Mouse (Mus musculus) E14TG2a.4 (cell line): ENCODE data around the gene Zscan22.
"Not testable (repeated sequence)": the region's sequence is repeated elsewhere in the genome, so short reads cannot be mapped to it uniquely, and the experiment has no call there.

Experiments
- H3K27me3 ChIP-seq: 2 replicates; pipeline ENCODE4 v1.6.1; 2014; ENCODE audit warnings: low read length, control low read depth; ENCODE audit not compliant: insufficient read depth
- H3K36me3 ChIP-seq: 2 replicates; pipeline ENCODE4 v1.6.1; 2014; ENCODE audit warnings: low read length, control low read depth; ENCODE audit not compliant: insufficient read depth
- H3K4me1 ChIP-seq: replicated peaks from 2 replicates; pipeline ENCODE4 v1.6.1; 2014; ENCODE audit warnings: low read depth, low read length, control low read depth
- H3K4me3 ChIP-seq: replicated peaks from 2 replicates; pipeline ENCODE4 v1.5.1; 2014; ENCODE audit warnings: mild to moderate bottlenecking, low read length
- H3K9me3 ChIP-seq: 2 replicates; pipeline ENCODE4 v1.6.1; 2014; ENCODE audit warnings: low read length, control low read depth
- CTCF ChIP-seq: conservative IDR thresholded peaks from 2 replicates; pipeline ENCODE4 v1.5.1; 2014; ENCODE audit warnings: low read length
- NANOG ChIP-seq: IDR thresholded peaks from 2 replicates; pipeline ENCODE4 v1.6.1; 2014; ENCODE audit warnings: borderline replicate concordance, low read length, mixed read lengths
- POU5F1 ChIP-seq: IDR thresholded peaks from 2 replicates; pipeline ENCODE4 v1.6.1; 2014; ENCODE audit warnings: low read length, borderline replicate concordance

The Zscan22 gene

GRCm38 (mm10) chr7:12897655-12898410 is at the start of gene Zscan22:
Zscan22 (plus strand) TSS chr7:12897815.
- TF ChIP-seq NANOG (no peak), POU5F1 (no peak)
- Histone ChIP-seq H3K4me1 (peaks cover 21% of the 10 kb centered on the region), H3K9me3 (no peaks in the 10 kb centered on the region), H3K36me3 (peaks cover 20% of the 10 kb centered on the region), H3K4me3 (peak within 1 kb of the TSS; percentile 93), H3K27me3 (no peaks in the 10 kb centered on the region)

- H3K9me3 ChIP-seq, result peaks cover 7% of the 10 kb centered on the region
- H3K27me3 ChIP-seq, result no peaks in the 10 kb centered on the region; the same call in 1 of the 2 replicates
- TF ChIP-seq CTCF (peak; percentile 53), NANOG (no peak)
- H3K4me1 ChIP-seq, result no peaks in the 10 kb centered on the region
- H3K4me3 ChIP-seq, result no peak overlapping the region
- no peaks in the 10 kb centered on the region for H3K36me3 ChIP-seq
These were observed 23.3 kb upstream of the Zscan22 start for GRCm38 (mm10) chr7:12874301-12874700.

GRCm38 (mm10) chr7:12880036-12880435 is 17.6 kb upstream of the Zscan22 start:
- H3K4me1 ChIP-seq, result peaks cover 21% of the 10 kb centered on the region
- no peaks in the 10 kb centered on the region for H3K27me3 ChIP-seq
- TF ChIP-seq CTCF, result no peak
- TF ChIP-seq NANOG, result no peak
- no peak for TF ChIP-seq POU5F1
- no peaks in the 10 kb centered on the region for H3K36me3 ChIP-seq
- H3K4me3 ChIP-seq, result peak overlapping the region; percentile 86
- H3K9me3 ChIP-seq, result peaks cover 7% of the 10 kb centered on the region

- H3K27me3 ChIP-seq, H3K9me3 ChIP-seq, H3K36me3 ChIP-seq: not testable (repeated sequence)
- Histone ChIP-seq H3K4me3 (peak overlapping the region; percentile 86), H3K4me1 (peaks cover 26% of the 10 kb centered on the region)
These were observed 17.1 kb upstream of the Zscan22 start for GRCm38 (mm10) chr7:12880497-12880896.

GRCm38 (mm10) chr7:12880911-12881660 is 16.5 kb upstream of the Zscan22 start, which contains the start of gene Zfp128:
Zfp128 (plus strand) TSS chr7:12881177.
- peak within 1 kb of the TSS; percentile 86 for H3K4me3 ChIP-seq
- H3K27me3 ChIP-seq, result no peaks in the 10 kb centered on the region
- H3K4me1 ChIP-seq, result peaks cover 32% of the 10 kb centered on the region
- TF ChIP-seq POU5F1, result no peak
- TF ChIP-seq NANOG, result no peak
- no peak for TF ChIP-seq CTCF
- peaks cover 7% of the 10 kb centered on the region for H3K9me3 ChIP-seq
- no peaks in the 10 kb centered on the region for H3K36me3 ChIP-seq

- TF ChIP-seq NANOG, result no peak
- no peak for TF ChIP-seq CTCF
- no peak for TF ChIP-seq POU5F1
- no peaks in the 10 kb centered on the region for H3K9me3 ChIP-seq
- H3K36me3 ChIP-seq, result no peaks in the 10 kb centered on the region
- peaks cover 45% of the 10 kb centered on the region for H3K4me1 ChIP-seq
- no peaks in the 10 kb centered on the region for H3K27me3 ChIP-seq
- H3K4me3 ChIP-seq, result no peak overlapping the region
These were observed 10.9 kb upstream of the Zscan22 start for GRCm38 (mm10) chr7:12886563-12887266.

GRCm38 (mm10) chr7:12887585-12887984 is 10.0 kb upstream of the Zscan22 start:
- TF ChIP-seq CTCF, result no peak
- no peak for TF ChIP-seq NANOG
- TF ChIP-seq POU5F1, result no peak
- Histone ChIP-seq H3K4me3 (0 out of 2 replicates have a peak overlapping the region, but pooled peaks have one; percentile 7), H3K4me1 (peaks cover 42% of the 10 kb centered on the region), H3K9me3 (no peaks in the 10 kb centered on the region), H3K27me3 (no peaks in the 10 kb centered on the region), H3K36me3 (no peaks in the 10 kb centered on the region)

GRCm38 (mm10) chr7:12890928-12891327 is 6.7 kb upstream of the Zscan22 start:
- Histone ChIP-seq H3K9me3 (no peaks in the 10 kb centered on the region), H3K27me3 (no peaks in the 10 kb centered on the region), H3K4me3 (no peak overlapping the region), H3K36me3 (no peaks in the 10 kb centered on the region), H3K4me1 (peaks cover 25% of the 10 kb centered on the region)
- TF ChIP-seq POU5F1 (no peak), NANOG (no peak)

- Histone ChIP-seq H3K27me3 (no peaks in the 10 kb centered on the region), H3K4me1 (peaks cover 21% of the 10 kb centered on the region), H3K4me3 (no peak overlapping the region), H3K9me3 (no peaks in the 10 kb centered on the region), H3K36me3 (no peaks in the 10 kb centered on the region)
- TF ChIP-seq CTCF, result no peak
- TF ChIP-seq POU5F1, result no peak
- TF ChIP-seq NANOG, result no peak
These were observed 6.3 kb upstream of the Zscan22 start for GRCm38 (mm10) chr7:12891334-12891733.
